Mouse (Mus musculus): ENCODE data around the gene Rilpl1. TPM values are rescaled to one million over a fixed set of nuclear protein-coding genes. Genes with fewer than 3 reads are reported as not detected.

The Rilpl1 gene
- polyA plus RNA-seq, 1 experiment: not detected

- H3K4me1 ChIP-seq (ENCODE audit: control insufficient read depth, insufficient read depth, low read length): peaks cover 4% of the 10 kb centered on the region; the same call in 1 of the 2 replicates
- peak overlapping the region; percentile 89 for H3K27ac ChIP-seq (ENCODE audit: insufficient read depth, low read depth, low read length)
- TF ChIP-seq POLR2A (IDR thresholded peaks at IDR 0.05; ENCODE audit: insufficient read depth, low read depth, low read length) (no peak), CTCF (IDR thresholded peaks at IDR 0.05; ENCODE audit: insufficient read depth, low read depth, low read length) (no peak)
- 6% methylated on average over 15 of the region's 15 CpGs for WGBS
- H3K4me3 ChIP-seq (ENCODE audit: insufficient read depth, low read depth, low read length): peak overlapping the region; percentile 75
These were observed 47.4 kb downstream of the Rilpl1 start for GRCm38 (mm10) chr5:124483655-124484396.

GRCm38 (mm10) chr5:124482966-124483654 is 48.1 kb downstream of the Rilpl1 start, which contains the start of gene Snrnp35:
Gene Snrnp35 (plus strand): TSS chr5:124483134.
- WGBS: under 1% methylated on average over 48 of the region's 48 CpGs
- Histone ChIP-seq H3K4me3 (ENCODE audit: insufficient read depth, low read depth, low read length) (peak within 1 kb of the TSS; percentile 75), H3K4me1 (ENCODE audit: control insufficient read depth, insufficient read depth, low read length) (peaks cover 6% of the 10 kb centered on the region; the same call in 1 of the 2 replicates), H3K27ac (ENCODE audit: insufficient read depth, low read depth, low read length) (peak within 1 kb of the TSS; percentile 89)
- TF ChIP-seq CTCF (IDR thresholded peaks at IDR 0.05; ENCODE audit: insufficient read depth, low read depth, low read length) (no peak), POLR2A (IDR thresholded peaks at IDR 0.05; ENCODE audit: insufficient read depth, low read depth, low read length) (no peak)

GRCm38 (mm10) chr5:124482436-124482965 is 48.7 kb downstream of the Rilpl1 start:
- TF ChIP-seq POLR2A (IDR thresholded peaks at IDR 0.05; ENCODE audit: insufficient read depth, low read depth, low read length): no peak
- TF ChIP-seq CTCF (IDR thresholded peaks at IDR 0.05; ENCODE audit: insufficient read depth, low read depth, low read length): no peak
- 1% methylated on average over 13 of the region's 13 CpGs for WGBS
- H3K27ac ChIP-seq (ENCODE audit: insufficient read depth, low read depth, low read length): peak overlapping the region; percentile 71
- peak overlapping the region; percentile 44 for H3K4me3 ChIP-seq (ENCODE audit: insufficient read depth, low read depth, low read length)
- H3K4me1 ChIP-seq (ENCODE audit: control insufficient read depth, insufficient read depth, low read length): peaks cover 6% of the 10 kb centered on the region; the same call in 1 of the 2 replicates

- TF ChIP-seq POLR2A (IDR thresholded peaks at IDR 0.05; ENCODE audit: insufficient read depth, low read depth, low read length): no peak
- TF ChIP-seq CTCF (IDR thresholded peaks at IDR 0.05; ENCODE audit: insufficient read depth, low read depth, low read length): no peak
- Histone ChIP-seq H3K27ac (ENCODE audit: insufficient read depth, low read depth, low read length) (no peak overlapping the region), H3K4me3 (ENCODE audit: insufficient read depth, low read depth, low read length) (no peak overlapping the region), H3K4me1 (ENCODE audit: control insufficient read depth, insufficient read depth, low read length) (peaks cover 6% of the 10 kb centered on the region; the same call in 1 of the 2 replicates)
- 89% methylated on average over 4 of the region's 4 CpGs for WGBS
These were observed 49.5 kb downstream of the Rilpl1 start for GRCm38 (mm10) chr5:124481714-124482113.

- no peak for TF ChIP-seq POLR2A (IDR thresholded peaks at IDR 0.05; ENCODE audit: insufficient read depth, low read depth, low read length)
- TF ChIP-seq CTCF (IDR thresholded peaks at IDR 0.05; ENCODE audit: insufficient read depth, low read depth, low read length): no peak
- H3K4me1 ChIP-seq (ENCODE audit: control insufficient read depth, insufficient read depth, low read length): peaks cover 11% of the 10 kb centered on the region
- H3K27ac ChIP-seq (ENCODE audit: insufficient read depth, low read depth, low read length): no peak overlapping the region
- H3K4me3 ChIP-seq (ENCODE audit: insufficient read depth, low read depth, low read length): no peak overlapping the region
- WGBS: 80% methylated on average over 4 of the region's 4 CpGs
These were observed 51.1 kb downstream of the Rilpl1 start for GRCm38 (mm10) chr5:124480119-124480518.

GRCm38 (mm10) chr5:124478873-124479204 is 52.4 kb downstream of the Rilpl1 start:
- Histone ChIP-seq H3K4me1 (ENCODE audit: control insufficient read depth, insufficient read depth, low read length) (peaks cover 10% of the 10 kb centered on the region), H3K27ac (ENCODE audit: insufficient read depth, low read depth, low read length) (peak overlapping the region; percentile 66; the same call in 1 of the 2 replicates), H3K4me3 (ENCODE audit: insufficient read depth, low read depth, low read length) (no peak overlapping the region)
- TF ChIP-seq CTCF (IDR thresholded peaks at IDR 0.05; ENCODE audit: insufficient read depth, low read depth, low read length): no peak
- TF ChIP-seq POLR2A (IDR thresholded peaks at IDR 0.05; ENCODE audit: insufficient read depth, low read depth, low read length): no peak
- WGBS: 84% methylated on average over 1 of the region's 1 CpGs

- WGBS: 71% methylated on average over 6 of the region's 6 CpGs
- no peak for TF ChIP-seq CTCF (IDR thresholded peaks at IDR 0.05; ENCODE audit: insufficient read depth, low read depth, low read length)
- TF ChIP-seq POLR2A (IDR thresholded peaks at IDR 0.05; ENCODE audit: insufficient read depth, low read depth, low read length): no peak
- Histone ChIP-seq H3K4me3 (ENCODE audit: insufficient read depth, low read depth, low read length) (no peak overlapping the region), H3K4me1 (ENCODE audit: control insufficient read depth, insufficient read depth, low read length) (peaks cover 9% of the 10 kb centered on the region), H3K27ac (ENCODE audit: insufficient read depth, low read depth, low read length) (no peak overlapping the region)
These were observed 60.5 kb downstream of the Rilpl1 start for GRCm38 (mm10) chr5:124470591-124471171.

- 93% methylated on average over 6 of the region's 6 CpGs for WGBS
- Histone ChIP-seq H3K4me1 (ENCODE audit: control insufficient read depth, insufficient read depth, low read length) (peaks cover 4% of the 10 kb centered on the region; the same call in 1 of the 2 replicates), H3K4me3 (ENCODE audit: insufficient read depth, low read depth, low read length) (no peak overlapping the region), H3K27ac (ENCODE audit: insufficient read depth, low read depth, low read length) (peak overlapping the region; percentile 34; the same call in 1 of the 2 replicates)
- TF ChIP-seq CTCF (IDR thresholded peaks at IDR 0.05; ENCODE audit: insufficient read depth, low read depth, low read length) (no peak), POLR2A (IDR thresholded peaks at IDR 0.05; ENCODE audit: insufficient read depth, low read depth, low read length) (no peak)
These were observed 61.7 kb downstream of the Rilpl1 start for GRCm38 (mm10) chr5:124469486-124469885.

All from olfactory bulb, adult 2 months (tissue).